Mouse (Mus musculus) layer of hippocampus, adult 9-10 months (tissue): ENCODE data around the gene Cox8b.

Experiments
- DNase-seq: peaks from one replicate; pipeline ENCODE4 v3.0.0; 2022; ENCODE audit warnings: low spot score

Cox8b gene

GRCm38 (mm10) chr7:140860728-140861127, 39.5 kb downstream of the Cox8b start:
- no peak for DNase-seq

- no peak for DNase-seq
These were observed 40.2 kb downstream of the Cox8b start for GRCm38 (mm10) chr7:140859997-140860396.

GRCm38 (mm10) chr7:140858746-140859145, 41.5 kb downstream of the Cox8b start:
- no peak for DNase-seq

- no peak for DNase-seq
These were observed 42.4 kb downstream of the Cox8b start, which contains the start of gene Bet1l for GRCm38 (mm10) chr7:140857550-140858505. Gene Bet1l (minus strand): TSS chr7:140857577.

DNA sequence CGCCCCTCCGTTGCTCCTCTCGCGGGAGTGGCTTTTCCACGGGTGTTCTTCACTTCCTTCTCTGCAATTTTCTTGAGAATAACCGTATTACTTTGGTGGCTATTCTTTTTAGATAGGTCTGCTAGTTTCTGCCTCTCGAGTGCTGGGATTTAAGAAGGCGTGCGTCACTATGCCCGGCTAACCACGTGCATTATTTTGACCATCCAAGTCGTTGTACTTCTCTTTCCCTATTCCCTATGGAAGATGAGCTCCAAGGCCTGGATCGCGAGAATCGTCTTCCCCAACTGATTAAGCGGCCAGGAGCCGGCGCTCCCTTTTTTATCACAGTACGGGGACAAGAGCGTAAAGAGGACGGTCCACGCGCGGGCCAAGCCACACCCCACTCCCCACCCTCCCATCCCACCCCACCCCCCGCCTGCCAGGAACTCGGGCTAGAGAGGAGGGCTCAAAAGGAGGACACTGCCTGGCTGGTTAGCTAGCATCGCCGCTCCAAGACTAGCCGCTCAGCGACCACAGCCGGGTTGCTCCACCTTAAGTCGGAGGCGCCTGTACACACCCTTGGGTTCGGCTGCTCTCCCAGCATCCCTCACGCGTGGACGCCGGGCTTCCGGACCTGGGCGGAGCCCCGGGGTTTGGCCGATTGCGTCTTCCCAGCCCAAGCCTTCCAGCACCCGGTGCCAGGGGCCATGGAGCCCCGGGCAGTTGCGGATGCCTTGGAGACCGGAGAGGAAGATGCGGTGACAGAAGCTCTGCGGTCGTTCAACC, 43.3 kb downstream of the Cox8b start, which contains the start of gene Ric8a:
Ric8a (plus strand) TSS at position 173 of the 765 bp plus-strand sequence.
- peak; percentile 69 for DNase-seq

GRCm38 (mm10) chr7:140855860-140856784, 44.1 kb downstream of the Cox8b start, which contains the start of gene Gm45785:
Gene Gm45785 (minus strand): TSS chr7:140856331.
- DNase-seq = peak; percentile 75

GRCm38 (mm10) chr7:140855181-140855580, 45.1 kb downstream of the Cox8b start:
- no peak for DNase-seq

- DNase-seq = no peak
These were observed 45.8 kb downstream of the Cox8b start for GRCm38 (mm10) chr7:140854483-140854882.

GRCm38 (mm10) chr7:140853386-140853785, 46.9 kb downstream of the Cox8b start:
- no peak for DNase-seq

GRCm38 (mm10) chr7:140851916-140852315, 48.3 kb downstream of the Cox8b start:
- DNase-seq = no peak
